Mouse (Mus musculus) neural tube, embryonic 15.5 days (tissue): ENCODE measurements at regions not wholly inside any gene's neighbourhood (a gene's known extent, or its start where the extent isn't known, plus 50 kb on each side); places are given as distances from the start of the nearest gene placed in this dataset.

ENCODE experiments used
- ATAC-seq: fragments of 200-750 bp; cut with Nextera tagmentation; 2 replicates; pipeline ENCODE4 v1.8.0; 2017; ENCODE audit warnings: mild to moderate bottlenecking, moderate TSS enrichment, moderate library complexity; ENCODE audit not compliant: low FRiP score
- H3K27ac ChIP-seq: fragments of 300-500 bp; sonication (generic); replicated peaks from 2 replicates; pipeline ENCODE4 v1.5.1; 2015; ENCODE audit warnings: mild to moderate bottlenecking, inconsistent platforms
- H3K27me3 ChIP-seq: fragments of 300-500 bp; sonication (generic); replicated peaks from 2 replicates; pipeline ENCODE4 v1.6.1; 2015; ENCODE audit warnings: inconsistent platforms
- H3K36me3 ChIP-seq: fragments of 300-500 bp; sonication (generic); 2 replicates; pipeline ENCODE4 v1.6.1; 2015; ENCODE audit warnings: inconsistent platforms
- H3K4me1 ChIP-seq: fragments of 300-500 bp; sonication (generic); 2 replicates; pipeline ENCODE4 v1.6.1; 2015; ENCODE audit warnings: inconsistent platforms
- H3K4me2 ChIP-seq: fragments of 300-500 bp; sonication (generic); 2 replicates; pipeline ENCODE4 v1.6.1; 2015; ENCODE audit warnings: inconsistent platforms, mild to moderate bottlenecking, moderate library complexity
- H3K4me3 ChIP-seq: fragments of 300-500 bp; sonication (generic); replicated peaks from 2 replicates; pipeline ENCODE4 v1.5.1; 2015; ENCODE audit warnings: mild to moderate bottlenecking, inconsistent platforms
- H3K9ac ChIP-seq: fragments of 300-500 bp; sonication (generic); replicated peaks from 2 replicates; pipeline ENCODE4 v1.6.1; 2015; ENCODE audit warnings: mild to moderate bottlenecking, inconsistent platforms
- H3K9me3 ChIP-seq: fragments of 300-500 bp; sonication (generic); replicated peaks from 2 replicates; pipeline ENCODE4 v1.6.1; 2016; ENCODE audit warnings: inconsistent platforms
- WGBS: fragments of 180-500 bp; shearing (Covaris S2); methylation state at CpG from one replicate; pipeline ENCODE4 v1.1.7; 2015; ENCODE audit warnings: mixed read lengths; 5-methylcytosine and 5-hydroxymethylcytosine counted together

DNA sequence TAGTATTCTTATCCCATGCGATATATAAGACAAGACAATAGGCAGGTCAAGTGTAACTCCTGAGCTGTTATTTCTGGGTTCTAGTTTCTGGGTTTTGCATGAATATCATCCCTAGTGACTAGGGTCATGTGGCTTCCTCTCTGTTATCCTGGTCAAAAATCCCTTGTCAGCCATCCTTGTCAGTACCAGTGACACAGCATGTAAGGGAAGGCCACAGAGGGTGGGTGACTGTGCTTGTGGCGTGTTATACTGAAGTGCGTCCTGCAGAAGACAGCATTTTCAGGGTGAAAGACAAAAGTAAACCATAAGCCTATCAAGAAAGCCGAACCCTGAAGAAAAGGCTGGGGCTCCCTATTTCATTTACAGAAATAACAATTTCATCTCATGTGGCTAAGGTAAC lies 50.7 kb upstream of the Echdc3 start:
- H3K27me3 ChIP-seq: no peaks in the 10 kb centered on the region
- no peak overlapping the region for H3K4me3 ChIP-seq
- ATAC-seq: no peak
- H3K4me2 ChIP-seq: no peak overlapping the region
- peaks cover 21% of the 10 kb centered on the region for H3K4me1 ChIP-seq
- WGBS: 94% methylated on average over 4 of the region's 4 CpGs
- H3K36me3 ChIP-seq: no peaks in the 10 kb centered on the region
- H3K27ac ChIP-seq: no peak overlapping the region
- H3K9me3 ChIP-seq: no peaks in the 10 kb centered on the region
- no peak overlapping the region for H3K9ac ChIP-seq

DNA sequence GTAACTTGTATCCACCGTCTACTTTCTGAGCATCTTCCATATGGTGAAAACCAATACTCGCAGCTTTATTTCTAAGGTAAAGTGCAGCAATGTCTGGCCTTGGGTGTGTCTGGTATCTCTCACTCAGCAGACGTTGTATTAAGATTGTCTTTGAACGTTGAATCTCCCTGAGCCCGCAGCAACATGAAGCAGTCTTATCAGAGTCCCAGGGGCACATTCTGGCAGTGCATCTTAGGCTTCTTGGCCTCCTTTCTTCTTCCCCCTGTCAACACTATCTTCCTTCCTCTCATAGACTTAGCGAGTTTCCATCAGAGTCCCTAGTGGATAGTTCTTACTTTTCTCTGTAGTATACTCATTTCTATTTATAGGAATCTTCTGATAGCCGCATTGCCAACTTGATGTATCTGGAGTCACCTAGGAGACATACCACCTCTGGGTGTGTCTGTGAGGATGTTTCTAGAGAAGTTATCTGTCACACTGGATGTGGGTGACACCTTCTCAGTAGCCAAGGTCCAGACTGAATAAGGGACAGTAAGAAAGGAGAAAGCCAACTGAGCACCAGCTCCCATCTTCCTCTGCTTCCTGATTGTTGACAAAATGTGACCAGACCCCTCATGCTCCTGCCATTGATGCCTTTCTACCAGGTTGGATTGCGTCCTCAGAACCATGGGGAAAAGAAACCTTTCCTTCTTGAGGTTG lies 51.4 kb upstream of the Echdc3 start:
- no peaks in the 10 kb centered on the region for H3K27me3 ChIP-seq
- ATAC-seq: no peak
- peaks cover 24% of the 10 kb centered on the region for H3K4me1 ChIP-seq
- H3K4me2 ChIP-seq: no peak overlapping the region
- H3K9ac ChIP-seq: no peak overlapping the region
- H3K36me3 ChIP-seq: no peaks in the 10 kb centered on the region
- H3K4me3 ChIP-seq: no peak overlapping the region
- 94% methylated on average over 8 of the region's 8 CpGs for WGBS
- no peaks in the 10 kb centered on the region for H3K9me3 ChIP-seq
- H3K27ac ChIP-seq: no peak overlapping the region

DNA sequence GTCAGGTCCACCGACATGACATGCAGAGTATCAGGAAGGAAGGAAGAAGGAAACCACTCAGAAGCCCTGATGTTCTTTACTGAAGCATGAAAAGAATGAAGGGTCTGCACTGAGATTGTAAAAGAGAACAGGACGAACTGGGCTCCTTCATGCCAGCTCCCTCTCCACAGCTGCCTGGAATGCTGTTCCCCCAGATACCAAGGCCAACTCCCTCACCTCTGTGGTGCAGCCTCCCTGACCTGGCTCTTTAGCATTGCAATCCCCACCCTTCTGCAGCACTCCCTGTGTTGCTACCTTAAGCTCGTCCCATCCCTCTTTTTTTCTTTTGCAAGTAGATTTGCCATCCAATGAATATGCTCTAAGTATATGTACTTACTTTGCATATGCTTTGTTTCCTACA lies 52.3 kb upstream of the Echdc3 start:
- no peak for ATAC-seq
- Histone ChIP-seq H3K9ac (no peak overlapping the region), H3K9me3 (no peaks in the 10 kb centered on the region), H3K4me2 (no peak overlapping the region), H3K36me3 (no peaks in the 10 kb centered on the region), H3K27ac (no peak overlapping the region), H3K27me3 (no peaks in the 10 kb centered on the region), H3K4me3 (no peak overlapping the region), H3K4me1 (peaks cover 24% of the 10 kb centered on the region)
- WGBS: 72% methylated on average over 3 of the region's 3 CpGs

DNA sequence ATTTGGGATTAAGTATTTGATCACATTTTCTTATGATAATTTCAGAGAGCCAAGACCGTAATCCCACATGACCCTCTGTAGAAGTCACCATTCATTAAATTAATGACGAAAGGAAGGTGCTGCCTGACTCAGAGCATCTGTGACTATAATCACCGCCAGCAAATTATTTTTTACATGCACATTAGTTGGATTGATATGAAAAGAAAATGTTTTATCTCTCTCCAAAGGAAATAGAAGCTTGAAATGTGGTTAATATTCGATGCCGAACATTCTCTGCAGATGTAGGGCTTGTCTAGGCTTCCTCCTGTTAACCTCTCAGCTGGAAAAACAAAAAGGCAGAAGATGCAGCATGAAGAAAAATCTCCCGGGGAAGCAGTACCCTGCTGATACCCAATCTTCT lies 54.2 kb upstream of the Echdc3 start:
- peak overlapping the region; percentile 54 for H3K27ac ChIP-seq
- no peaks in the 10 kb centered on the region for H3K9me3 ChIP-seq
- H3K4me3 ChIP-seq: no peak overlapping the region
- no peaks in the 10 kb centered on the region for H3K27me3 ChIP-seq
- no peak overlapping the region for H3K9ac ChIP-seq
- 0 out of 2 replicates have a peak overlapping the region, but pooled peaks have one; percentile 9 for H3K4me2 ChIP-seq
- WGBS: 32% methylated on average over 6 of the region's 6 CpGs
- H3K4me1 ChIP-seq: peaks cover 15% of the 10 kb centered on the region
- no peaks in the 10 kb centered on the region for H3K36me3 ChIP-seq
- ATAC-seq: no peak

DNA sequence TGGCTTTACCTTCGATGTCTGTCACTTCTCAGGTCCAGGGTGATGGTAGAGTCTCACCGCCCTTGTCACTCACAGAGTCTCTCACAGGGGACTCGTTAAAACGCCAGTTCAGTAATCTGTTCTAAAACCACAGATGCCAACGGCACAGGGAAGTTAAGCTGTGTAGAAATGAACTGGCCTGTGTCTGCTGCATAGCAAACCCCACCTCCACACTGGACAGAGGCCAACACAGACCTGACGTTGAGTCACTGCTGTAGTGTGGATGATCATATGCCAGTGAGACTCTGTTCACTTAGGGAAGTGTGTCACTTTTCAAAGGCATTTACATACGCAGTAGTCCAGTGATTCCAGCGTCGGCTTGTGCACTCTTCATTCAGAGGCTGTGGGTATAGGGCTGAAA lies 54.7 kb upstream of the Echdc3 start:
- Histone ChIP-seq H3K27me3 (no peaks in the 10 kb centered on the region), H3K9ac (no peak overlapping the region), H3K4me1 (peaks cover 15% of the 10 kb centered on the region), H3K36me3 (no peaks in the 10 kb centered on the region), H3K9me3 (no peaks in the 10 kb centered on the region), H3K27ac (peak overlapping the region; percentile 54), H3K4me3 (no peak overlapping the region), H3K4me2 (0 out of 2 replicates have a peak overlapping the region, but pooled peaks have one; percentile 9)
- peak; percentile 16; the same call in 1 of the 2 replicates for ATAC-seq
- WGBS: 31% methylated on average over 9 of the region's 9 CpGs

DNA sequence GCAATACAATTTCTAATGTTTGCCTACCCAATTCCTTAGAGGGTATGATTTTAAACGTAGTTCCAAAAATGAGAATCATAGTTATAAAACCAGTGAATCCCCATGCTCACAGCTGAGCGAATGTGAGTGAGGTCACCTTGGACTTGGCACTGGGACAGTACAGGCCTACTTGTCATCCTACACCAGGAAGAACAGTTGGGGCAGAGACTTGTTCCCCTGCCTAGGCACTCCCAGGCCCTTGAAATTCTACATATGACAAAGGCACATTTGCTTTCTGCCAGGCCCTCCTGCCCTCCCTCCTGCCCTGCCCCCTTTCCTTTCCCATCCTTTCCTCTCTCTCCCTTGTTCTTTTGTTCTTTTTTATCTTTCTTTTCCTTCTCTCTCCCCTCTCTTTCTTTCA lies 50.0 kb upstream of the Usp6nl start:
- no peaks in the 10 kb centered on the region for H3K36me3 ChIP-seq
- no peak overlapping the region for H3K27ac ChIP-seq
- WGBS: 81% methylated on average over 2 of the region's 2 CpGs
- peaks cover 10% of the 10 kb centered on the region for H3K4me1 ChIP-seq
- H3K4me2 ChIP-seq: no peak overlapping the region
- no peak overlapping the region for H3K9ac ChIP-seq
- H3K27me3 ChIP-seq: no peaks in the 10 kb centered on the region
- no peak for ATAC-seq
- no peaks in the 10 kb centered on the region for H3K9me3 ChIP-seq
- H3K4me3 ChIP-seq: no peak overlapping the region
